Mouse (Mus musculus) liver, adult 10 weeks (tissue): ENCODE measurements around the gene Gm10318. TPM values are rescaled to one million over a fixed set of nuclear protein-coding genes. Genes with fewer than 3 reads are reported as not detected.

Source experiments
- polyA plus RNA-seq: library from polyadenylated mRNA; stranded (reverse); fragments of 350-450 nt; fragmentation: Illumina TruSeq; extraction: RNeasy Lipid Tissue Mini Kit (QIAGEN cat#74804); gene quantifications from one replicate; pipeline ENCODE4 v1.2.3, GENCODE M21; 2014; ENCODE audit warnings: low read depth, low replicate concordance

Gene Gm10318
- not detected for polyA plus RNA-seq

GRCm38 (mm10) chr10:77852559-77852958 lies at the start of gene Gm10318:
Gene Gm10318, plus strand, starts transcription at chr10:77852859.

GRCm38 (mm10) chr10:77811743-77812142 lies 40.9 kb upstream of the Gm10318 start, which contains the start of gene Gm9507:
Gene Gm9507, minus strand, starts transcription at chr10:77811843.

GRCm38 (mm10) chr10:77814382-77814781 lies 38.3 kb upstream of the Gm10318 start, which contains the start of gene Gm2696:
Gene Gm2696, plus strand, starts transcription at chr10:77814682.

GRCm38 (mm10) chr10:77826951-77827350 lies 25.7 kb upstream of the Gm10318 start, which contains the start of gene Krtap10-4:
Gene Krtap10-4, minus strand, starts transcription at chr10:77827095.

GRCm38 (mm10) chr10:77835647-77836046 lies 17.0 kb upstream of the Gm10318 start, which contains the start of gene Krtap10-10:
Gene Krtap10-10, plus strand, starts transcription at chr10:77835947.

GRCm38 (mm10) chr10:77846503-77846902 lies 6.2 kb upstream of the Gm10318 start, which contains the start of gene Gm36176:
Gene Gm36176, plus strand, starts transcription at chr10:77846803.

GRCm38 (mm10) chr10:77861675-77862074 lies 9.0 kb downstream of the Gm10318 start, which contains the start of gene Gm3285:
Gene Gm3285, plus strand, starts transcription at chr10:77861975.

GRCm38 (mm10) chr10:77902211-77902893 lies 49.7 kb downstream of the Gm10318 start, which contains the start of gene Lrrc3:
Gene Lrrc3, minus strand, starts transcription at chr10:77902536.

Other genes with a start within 250 kb of the Gm10318 start
- 72.2 TPM for gene Sumo3, start 246.8 kb upstream of the Gm10318 start, polyA plus RNA-seq
- gene Gm49325, start 246.7 kb upstream of the Gm10318 start, polyA plus RNA-seq, result not detected
- 10.8 TPM for gene Ube2g2, start 230.6 kb upstream of the Gm10318 start, polyA plus RNA-seq
- gene Tspear, start 166.3 kb upstream of the Gm10318 start, polyA plus RNA-seq, result not detected
- not detected for gene Gm19402, start 162.1 kb upstream of the Gm10318 start, polyA plus RNA-seq
- gene Gm9508, start 155.6 kb upstream of the Gm10318 start, polyA plus RNA-seq, result not detected
- not detected for gene Gm10272, start 146.2 kb upstream of the Gm10318 start, polyA plus RNA-seq
- gene Gm10024, start 141.4 kb upstream of the Gm10318 start, polyA plus RNA-seq, result not detected
- gene Gm10142, start 137.1 kb upstream of the Gm10318 start, polyA plus RNA-seq, result not detected
- gene Krtap12-1, start 132.3 kb upstream of the Gm10318 start, polyA plus RNA-seq, result not detected
- not detected for gene Gm10100, start 126.4 kb upstream of the Gm10318 start, polyA plus RNA-seq
- not detected for gene Gm18596, start 110.2 kb upstream of the Gm10318 start, polyA plus RNA-seq
- gene Gm9736, start 101.5 kb upstream of the Gm10318 start, polyA plus RNA-seq, result not detected
- gene Gm3233, start 93.2 kb upstream of the Gm10318 start, polyA plus RNA-seq, result not detected
- not detected for gene Gm3238, start 81.5 kb upstream of the Gm10318 start, polyA plus RNA-seq
- not detected for gene Gm7138, start 75.9 kb upstream of the Gm10318 start, polyA plus RNA-seq
- not detected for gene Gm3250, start 70.3 kb upstream of the Gm10318 start, polyA plus RNA-seq
- gene Gm7137, start 64.7 kb upstream of the Gm10318 start, polyA plus RNA-seq, result not detected
- gene Gm9639, start 57.8 kb upstream of the Gm10318 start, polyA plus RNA-seq, result not detected
- gene Gm19668, start 53.7 kb upstream of the Gm10318 start, polyA plus RNA-seq, result not detected
- gene Gm9507, start 41.0 kb upstream of the Gm10318 start, polyA plus RNA-seq, result not detected
- not detected for gene Gm2696, start 38.2 kb upstream of the Gm10318 start, polyA plus RNA-seq
- gene Krtap10-4, start 25.8 kb upstream of the Gm10318 start, polyA plus RNA-seq, result not detected
- gene Krtap10-10, start 16.9 kb upstream of the Gm10318 start, polyA plus RNA-seq, result not detected
- not detected for gene Gm36176, start 6.1 kb upstream of the Gm10318 start, polyA plus RNA-seq
- not detected for gene Gm3285, start 9.1 kb downstream of the Gm10318 start, polyA plus RNA-seq
- gene Lrrc3, start 49.7 kb downstream of the Gm10318 start, polyA plus RNA-seq, result 15.8 TPM
- 1.7 TPM for gene Trpm2, start 117.7 kb downstream of the Gm10318 start, polyA plus RNA-seq
- 0.72 TPM for gene 1810043G02Rik, start 125.7 kb downstream of the Gm10318 start, polyA plus RNA-seq
- gene Pfkl, start 157.2 kb downstream of the Gm10318 start, polyA plus RNA-seq, result 1.1 TPM
- not detected for gene Dnmt3l, start 189.1 kb downstream of the Gm10318 start, polyA plus RNA-seq
- gene Aire, start 190.8 kb downstream of the Gm10318 start, polyA plus RNA-seq, result not detected
- 0.48 TPM for gene Icosl, start 216.4 kb downstream of the Gm10318 start, polyA plus RNA-seq